Mouse (Mus musculus): Measurements from ENCODE around the gene Armc2. TPM values are rescaled to one million over a fixed set of nuclear protein-coding genes. Genes with fewer than 3 reads are reported as not detected.

The Armc2 gene
- total RNA-seq, 1 experiment from 2014 or later: not detected

GRCm38 (mm10) chr10:41883741-41884575 is 134.3 kb downstream of the Armc2 start:
- no peak for ATAC-seq (ENCODE audit: extremely low read depth, insufficient number of reproducible peaks, low FRiP score, poor library complexity, severe bottlenecking)

- ATAC-seq (ENCODE audit: extremely low read depth, insufficient number of reproducible peaks, low FRiP score, poor library complexity, severe bottlenecking): no peak
Measured at GRCm38 (mm10) chr10:41881438-41881837, 136.8 kb downstream of the Armc2 start.

GRCm38 (mm10) chr10:41880777-41881176 is 137.5 kb downstream of the Armc2 start:
- peak; percentile 53; the same call in 1 of the 2 replicates for ATAC-seq (ENCODE audit: extremely low read depth, insufficient number of reproducible peaks, low FRiP score, poor library complexity, severe bottlenecking)

DNA sequence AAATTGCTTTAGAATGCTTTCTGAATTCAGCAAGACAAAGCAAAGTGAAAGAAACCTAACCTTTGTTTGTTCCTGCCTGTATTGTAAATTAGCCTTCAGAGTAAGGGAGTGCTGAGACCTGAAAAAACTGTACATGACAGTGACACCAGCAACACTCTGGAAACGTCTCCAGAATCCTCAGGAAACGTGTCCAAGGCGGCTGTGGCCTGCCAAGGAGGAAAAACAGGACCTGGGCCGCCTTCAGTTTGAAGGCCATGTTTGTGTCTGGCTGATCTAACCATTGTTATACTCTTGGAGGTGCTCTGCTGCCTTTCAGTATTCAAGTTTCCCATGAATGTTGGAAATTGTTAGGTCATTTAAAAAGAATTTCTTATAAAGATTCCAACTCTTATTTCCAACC is 138.0 kb downstream of the Armc2 start:
- no peak for ATAC-seq (ENCODE audit: extremely low read depth, insufficient number of reproducible peaks, low FRiP score, poor library complexity, severe bottlenecking)

- no peak for ATAC-seq (ENCODE audit: extremely low read depth, insufficient number of reproducible peaks, low FRiP score, poor library complexity, severe bottlenecking)
Measured at GRCm38 (mm10) chr10:41879675-41880074, 138.6 kb downstream of the Armc2 start.

GRCm38 (mm10) chr10:41878344-41878743 is 139.9 kb downstream of the Armc2 start:
- no peak for ATAC-seq (ENCODE audit: extremely low read depth, insufficient number of reproducible peaks, low FRiP score, poor library complexity, severe bottlenecking)

DNA sequence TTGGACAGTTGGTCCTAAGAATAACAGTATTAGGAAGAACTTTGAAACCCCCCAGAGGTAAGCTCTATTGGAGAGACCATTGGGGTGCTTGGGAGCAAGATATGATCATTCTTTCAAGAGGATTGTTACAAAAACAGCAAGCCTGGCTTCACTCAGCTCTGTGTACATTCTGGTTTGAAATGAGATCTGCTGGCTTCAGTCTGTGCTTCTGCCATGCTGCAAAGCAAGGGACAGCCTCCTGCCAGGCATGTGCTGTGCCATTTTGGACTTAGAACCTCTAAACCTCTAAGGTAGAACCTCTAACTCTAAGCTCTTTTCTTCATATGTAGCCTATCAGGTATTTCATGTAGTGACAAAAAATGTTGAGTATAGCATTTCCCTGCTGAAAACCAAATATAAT is 142.6 kb downstream of the Armc2 start:
- no peak for ATAC-seq (ENCODE audit: extremely low read depth, insufficient number of reproducible peaks, low FRiP score, poor library complexity, severe bottlenecking)

GRCm38 (mm10) chr10:41871564-41871963 is 146.7 kb downstream of the Armc2 start:
- no peak for ATAC-seq (ENCODE audit: extremely low read depth, insufficient number of reproducible peaks, low FRiP score, poor library complexity, severe bottlenecking)

GRCm38 (mm10) chr10:41870101-41870500 is 148.1 kb downstream of the Armc2 start:
- no peak for ATAC-seq (ENCODE audit: extremely low read depth, insufficient number of reproducible peaks, low FRiP score, poor library complexity, severe bottlenecking)

GRCm38 (mm10) chr10:41867956-41868355 is 150.3 kb downstream of the Armc2 start:
- ATAC-seq (ENCODE audit: extremely low read depth, insufficient number of reproducible peaks, low FRiP score, poor library complexity, severe bottlenecking): 0 out of 2 replicates have a peak, but pooled peaks have one; percentile 46

- no peak for ATAC-seq (ENCODE audit: extremely low read depth, insufficient number of reproducible peaks, low FRiP score, poor library complexity, severe bottlenecking)
Measured at GRCm38 (mm10) chr10:41866838-41867154, 151.4 kb downstream of the Armc2 start.

- no peak for ATAC-seq (ENCODE audit: extremely low read depth, insufficient number of reproducible peaks, low FRiP score, poor library complexity, severe bottlenecking)
Measured at GRCm38 (mm10) chr10:41866069-41866837, 152.0 kb downstream of the Armc2 start.

Other genes starting within 250 kb of the Armc2 start
- 10.7 and 13.8 TPM in 2 replicates for gene Cep57l1, start 208.6 kb downstream of the Armc2 start, total RNA-seq (2017)
- gene Sesn1, start 208.5 kb downstream of the Armc2 start, total RNA-seq (2017): 76.1 and 79.8 TPM in 2 replicates

Measured in neutrophil, adult 5-6 weeks (primary cell).